Mouse (Mus musculus) layer of hippocampus, adult 2 months (tissue): ENCODE measurements around the gene Ankmy1. TPM values are rescaled to one million over a fixed set of nuclear protein-coding genes. Genes with fewer than 3 reads are reported as not detected.
A peak's percentile ranks its signal among the peaks of the same experiment; 100 is the strongest.

Source experiments
- DNase-seq, 2 experiments: peaks; one replicate each; pipeline ENCODE4 v3.0.0; 2022; ENCODE audit warnings: low spot score in 2 of 2
- H3K27ac ChIP-seq: fragments of 200-600 bp; 2 replicates; pipeline ENCODE4 v1.8.1; 2022
- H3K4me3 ChIP-seq: fragments of 200-600 bp; 2 replicates; pipeline ENCODE4 v1.8.1; 2022; ENCODE audit warnings: mild to moderate bottlenecking
- CTCF ChIP-seq: fragments of 200-600 bp; conservative IDR thresholded peaks from 2 replicates; pipeline ENCODE4 v1.8.1; 2022; ENCODE audit warnings: antibody characterized with exemption, mild to moderate bottlenecking, moderate library complexity
- long read RNA-seq, 2 experiments: library from polyadenylated mRNA; stranded (forward); transcript quantifications; one replicate each; pipeline ENCODE4 v2.0.0; 2021; ENCODE audit warnings: borderline mapping rate in 2 of 2
- total RNA-seq, 2 experiments: library from RNA; stranded (reverse); gene quantifications; 2 replicates each; pipeline ENCODE4 v1.2.3; 2021

The Ankmy1 gene
- total RNA-seq, result under 1 TPM; 0.17 to 0.26 TPM
- long read RNA-seq, experiment 1, partial matches to known transcripts, result 0 of 1 reads
- long read RNA-seq, experiment 1, other reads (novel, unspliced or antisense), result 1 of 1 reads
- long read RNA-seq, experiment 2, partial matches to known transcripts, result 0 of 1 reads
- long read RNA-seq, experiment 2, other reads (novel, unspliced or antisense), result 1 of 1 reads

- peak within 1 kb of the TSS; percentile 61 for H3K27ac ChIP-seq
- peak; percentile 47 to 55 for DNase-seq
These were observed at the start of gene Ankmy1 for GRCm38 (mm10) chr1:92902786-92903185. TSS of gene Ankmy1 (minus strand) at chr1:92902906.

GRCm38 (mm10) chr1:92950607-92951006 lies 47.9 kb upstream of the Ankmy1 start, which contains the start of gene Gpr35:
TSS of gene Gpr35 (plus strand) at chr1:92950865.
- no peak for DNase-seq
- H3K4me3 ChIP-seq, result no peak within 1 kb of the TSS
- no peak for TF ChIP-seq CTCF
- H3K27ac ChIP-seq, result no peak within 1 kb of the TSS

More at GRCm38 (mm10) chr1:92902786-92903185, at the start of gene Ankmy1:
- H3K4me3 ChIP-seq, result no peak within 1 kb of the TSS
- TF ChIP-seq CTCF, result no peak

- Histone ChIP-seq H3K4me3 (no peak overlapping the region), H3K27ac (no peak overlapping the region)
- peak; percentile 64 for TF ChIP-seq CTCF
- DNase-seq, result no peak
These were observed 46.7 kb upstream of the Ankmy1 start for GRCm38 (mm10) chr1:92949426-92949825.

GRCm38 (mm10) chr1:92947966-92948365 lies 45.3 kb upstream of the Ankmy1 start:
- TF ChIP-seq CTCF, result no peak
- no peak for DNase-seq
- Histone ChIP-seq H3K27ac (no peak overlapping the region), H3K4me3 (no peak overlapping the region)

- Histone ChIP-seq H3K27ac (no peak overlapping the region), H3K4me3 (no peak overlapping the region)
- DNase-seq, result no peak
- no peak for TF ChIP-seq CTCF
These were observed 40.7 kb upstream of the Ankmy1 start for GRCm38 (mm10) chr1:92943219-92943989.

DNA sequence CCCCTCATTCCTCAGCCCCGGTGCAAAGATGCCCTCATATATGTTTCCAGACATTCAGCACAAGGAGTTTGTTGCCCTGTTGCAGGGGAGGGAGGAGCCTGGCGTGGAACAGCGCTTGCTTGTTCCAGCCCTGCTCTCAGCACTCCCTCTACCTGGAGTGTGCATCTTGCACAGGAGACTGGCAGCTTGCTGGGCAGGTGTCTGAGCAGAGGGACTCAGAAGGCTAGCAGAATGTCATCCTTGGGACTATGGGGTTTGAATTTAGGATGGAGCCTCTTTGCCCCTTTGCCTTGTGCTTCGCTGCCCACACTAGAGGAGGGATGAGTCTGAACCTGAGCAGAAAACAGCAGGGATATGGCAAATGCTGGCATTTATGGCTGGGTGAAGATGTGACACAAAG lies 37.0 kb upstream of the Ankmy1 start:
- Histone ChIP-seq H3K4me3 (no peak overlapping the region), H3K27ac (no peak overlapping the region)
- no peak for DNase-seq
- TF ChIP-seq CTCF, result no peak

DNA sequence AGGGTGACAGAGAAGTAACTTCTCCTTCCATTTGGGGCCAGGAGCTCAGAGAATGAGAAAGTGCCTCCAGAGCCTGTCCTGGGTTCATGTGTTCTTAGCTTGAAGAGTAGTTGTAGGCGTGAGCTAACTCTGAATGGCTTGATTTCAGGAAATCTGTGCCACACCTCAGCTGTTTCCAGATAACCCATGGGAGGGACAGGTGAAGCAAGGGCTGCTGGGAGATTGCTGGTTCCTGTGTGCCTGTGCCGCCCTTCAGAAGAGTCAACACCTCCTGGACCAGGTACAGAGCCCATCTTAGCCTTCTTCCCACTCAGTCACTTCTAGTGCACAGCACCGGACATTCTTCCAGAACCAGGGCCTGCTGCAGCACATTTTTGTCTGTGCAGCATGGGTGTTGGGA lies 35.1 kb upstream of the Ankmy1 start:
- TF ChIP-seq CTCF, result no peak
- no peak overlapping the region for H3K4me3 ChIP-seq
- no peak for DNase-seq
- no peak overlapping the region for H3K27ac ChIP-seq

DNA sequence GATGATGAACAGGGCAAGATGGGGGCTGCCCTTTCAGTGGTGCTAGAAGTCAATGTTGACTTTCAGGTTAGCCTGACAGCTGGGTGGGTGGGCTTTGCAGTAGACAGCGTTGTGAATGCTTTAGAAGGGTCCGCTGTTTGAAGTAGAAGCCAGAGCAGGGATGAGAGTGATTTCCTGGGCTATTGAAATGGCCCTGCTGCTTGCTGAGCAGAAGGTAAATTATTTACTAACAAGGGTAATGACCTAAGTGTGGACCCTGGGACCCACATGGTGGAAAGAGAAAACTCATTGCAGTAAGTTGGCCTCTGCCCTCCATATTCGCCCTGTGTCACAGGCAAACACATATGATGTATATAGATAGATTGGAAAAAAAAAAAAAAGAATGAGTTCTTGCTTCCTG lies 33.8 kb upstream of the Ankmy1 start:
- Histone ChIP-seq H3K4me3 (no peak overlapping the region), H3K27ac (no peak overlapping the region)
- no peak for DNase-seq
- TF ChIP-seq CTCF, result no peak

- Histone ChIP-seq H3K4me3 (peak overlapping the region; percentile 75), H3K27ac (no peak overlapping the region)
- no peak for DNase-seq
- TF ChIP-seq CTCF, result peak; percentile 53
These were observed 33.3 kb upstream of the Ankmy1 start for GRCm38 (mm10) chr1:92935977-92936376.

DNA sequence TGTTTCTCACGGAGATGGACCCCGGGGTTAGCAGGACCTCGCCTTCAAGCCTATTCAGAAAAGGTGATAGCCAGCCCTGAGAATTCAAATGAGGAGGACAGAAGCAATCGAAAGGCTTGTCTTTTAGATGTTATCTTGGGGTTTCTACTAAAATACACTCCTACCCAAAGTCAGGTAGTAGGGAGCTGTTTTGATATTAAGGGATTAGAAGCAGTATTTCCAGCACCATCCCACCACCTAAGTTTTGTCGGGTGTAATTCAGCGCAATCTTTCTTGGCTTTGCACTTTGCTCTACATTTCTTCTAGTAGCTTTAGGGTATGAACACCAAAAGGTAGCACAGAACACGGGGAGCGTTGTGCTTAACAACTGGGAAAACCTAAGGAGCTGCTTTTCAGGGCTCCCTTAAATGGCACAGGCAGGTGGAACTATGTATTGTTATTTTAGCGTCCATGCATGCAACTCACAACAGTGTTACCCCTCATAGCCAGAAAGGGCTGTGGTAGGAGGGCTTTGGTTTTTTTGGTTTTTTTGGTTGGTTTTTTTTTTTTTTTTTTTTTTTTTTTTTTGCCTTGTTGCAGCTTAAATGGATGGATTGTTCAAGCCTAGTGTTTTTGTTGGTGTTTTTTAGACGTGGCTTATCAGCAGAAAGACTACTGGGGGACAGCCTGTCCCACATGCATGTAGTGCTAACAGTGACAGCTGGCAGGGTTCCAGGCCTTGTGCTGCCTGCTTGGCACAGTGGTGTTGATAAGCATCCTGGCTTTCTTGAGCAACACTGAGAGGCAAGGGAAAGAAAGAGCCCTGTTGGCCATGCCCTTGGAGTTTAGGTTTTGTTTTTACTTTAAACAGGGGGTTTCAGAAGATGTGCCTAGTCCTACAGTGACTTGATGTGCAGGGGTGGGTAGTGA lies 32.6 kb upstream of the Ankmy1 start:
- DNase-seq, result no peak
- Histone ChIP-seq H3K4me3 (peak overlapping the region; percentile 75), H3K27ac (peak overlapping the region; percentile 97)
- TF ChIP-seq CTCF, result no peak

DNA sequence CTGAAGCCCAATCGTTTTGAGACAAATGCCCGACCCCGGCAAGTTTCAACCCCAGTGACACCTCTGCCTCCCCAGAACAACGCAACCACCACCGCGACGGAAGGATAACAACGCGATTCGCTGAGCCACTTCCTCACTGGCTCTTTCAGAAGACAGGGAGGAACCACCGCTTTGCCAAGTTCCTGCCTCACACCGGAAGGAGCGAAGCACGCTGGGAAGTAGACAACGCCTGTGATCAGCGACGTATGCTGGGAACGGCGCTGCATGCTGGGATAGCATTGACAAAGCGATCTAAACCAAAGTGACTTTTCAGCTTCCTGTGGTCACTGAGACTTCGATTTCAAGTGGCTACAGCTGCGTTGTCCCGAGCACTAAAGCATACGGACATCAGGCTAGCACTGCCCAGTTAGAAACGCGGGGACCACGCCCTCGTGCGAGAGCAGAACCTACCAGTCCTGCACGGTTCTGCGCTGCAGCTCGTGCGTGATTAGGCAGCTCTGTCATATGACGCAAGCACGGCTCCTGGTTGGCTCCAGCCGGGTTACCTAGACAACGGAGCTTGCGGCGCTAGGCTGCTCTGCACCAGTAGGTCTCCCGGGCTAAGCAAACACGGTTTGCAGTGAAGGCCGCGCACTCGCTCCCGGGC lies 31.6 kb upstream of the Ankmy1 start, which contains the start of gene Capn10:
TSS of gene Capn10 (plus strand) at position 195 of the 646 bp plus-strand sequence.
- Histone ChIP-seq H3K27ac (peak within 1 kb of the TSS; percentile 97), H3K4me3 (peak within 1 kb of the TSS; percentile 75)
- peak; percentile 93 to 97 for DNase-seq
- no peak; the same call in 1 of the 2 replicates for TF ChIP-seq CTCF

DNA sequence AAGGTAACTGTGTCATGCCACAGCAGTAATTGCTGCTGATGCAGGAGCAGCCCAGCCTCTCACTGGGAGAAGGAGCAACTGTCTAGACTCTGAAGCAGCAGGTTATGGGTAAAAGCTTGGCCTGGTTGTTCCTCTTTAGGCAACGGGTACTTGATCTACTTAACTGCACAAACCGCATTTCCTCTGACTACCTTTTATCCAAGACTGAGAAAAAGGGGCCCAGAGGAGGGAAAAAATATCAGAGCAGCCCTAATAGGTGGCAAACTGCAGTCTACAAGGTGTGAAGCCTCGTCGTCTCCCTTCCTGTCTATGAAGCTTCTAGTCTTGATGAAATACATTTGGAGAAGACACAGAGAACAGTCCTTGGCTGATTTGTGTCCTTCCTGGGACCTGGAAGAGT lies 30.9 kb upstream of the Ankmy1 start:
- no peak for TF ChIP-seq CTCF

More for the DNA sequence above, 30.9 kb upstream of the Ankmy1 start:
- peak overlapping the region; percentile 97 for H3K27ac ChIP-seq
- H3K4me3 ChIP-seq, result peak overlapping the region; percentile 75
- no peak for DNase-seq
